Mouse (Mus musculus) CH12.LX (cell line): Measurements from ENCODE around the gene Zfyve1. TPM values are rescaled to one million over a fixed set of nuclear protein-coding genes. Genes with fewer than 3 reads are reported as not detected.

ENCODE experiments used
- DNase-seq: peaks from one replicate; pipeline ENCODE4 v3.0.0-alpha.2; 2013; ENCODE audit errors: extremely low read depth
- H3K27ac ChIP-seq: 2 replicates; pipeline ENCODE4 v1.5.1; 2012; ENCODE audit warnings: low read depth, mild to moderate bottlenecking, control low read depth, moderate library complexity; ENCODE audit not compliant: insufficient read depth
- H3K27me3 ChIP-seq: replicated peaks from 2 replicates; pipeline ENCODE3; 2012; ENCODE audit warnings: inconsistent platforms
- H3K36me3 ChIP-seq, 2 experiments: replicated peaks in 1 of 2; 2 replicates each; pipeline versions ENCODE3 to v1.6.1; 2012; ENCODE audit warnings: inconsistent platforms in 1 of 2, low read length in 1 of 2, mild to moderate bottlenecking in 1 of 2, mixed read lengths in 1 of 2, moderate library complexity in 1 of 2; ENCODE audit not compliant: control insufficient read depth in 1 of 2, insufficient read depth in 1 of 2
- H3K4me1 ChIP-seq, 2 experiments: 2 replicates each; pipeline ENCODE4 v1.6.1; 2012; ENCODE audit warnings: inconsistent platforms in 1 of 2, moderate library complexity in 1 of 2; ENCODE audit not compliant: insufficient read depth in 2 of 2, control insufficient read depth in 1 of 2
- H3K4me2 ChIP-seq: 2 replicates; pipeline ENCODE4 v1.6.1; 2012; ENCODE audit warnings: low read depth, mild to moderate bottlenecking, control low read depth; ENCODE audit not compliant: poor library complexity, insufficient read depth, severe bottlenecking
- H3K4me3 ChIP-seq, 3 experiments: fragments of 150-350 bp in 1 of 3; sonication (generic) in 1 of 3; replicated peaks in 1 of 3; 2 replicates each; pipeline versions ENCODE3 to v1.5.1; 2011 to 2012; ENCODE audit warnings: low read depth in 2 of 3, low read length in 2 of 3, mild to moderate bottlenecking in 2 of 3, moderate library complexity in 2 of 3, control low read depth in 1 of 3, improper control_type of control experiment in 1 of 3, inconsistent platforms in 1 of 3, mixed read lengths in 1 of 3; ENCODE audit not compliant: poor library complexity in 1 of 3
- H3K79me2 ChIP-seq: replicated peaks from 2 replicates; pipeline ENCODE4 v1.6.1; 2012; ENCODE audit warnings: mild to moderate bottlenecking, moderate library complexity; ENCODE audit not compliant: control insufficient read depth, poor library complexity, insufficient read depth, severe bottlenecking; ENCODE audit errors: extremely low read depth
- H3K9ac ChIP-seq: 2 replicates; pipeline ENCODE4 v1.6.1; 2012; ENCODE audit warnings: low read depth, mild to moderate bottlenecking, control low read depth, moderate library complexity; ENCODE audit not compliant: insufficient read depth
- H3K9me3 ChIP-seq: replicated peaks from 2 replicates; pipeline ENCODE3; 2012; ENCODE audit warnings: low read length, inconsistent platforms, mixed read lengths
- CTCF ChIP-seq, 2 experiments: IDR thresholded peaks in 1 of 2; conservative IDR thresholded peaks in 1 of 2; 2 replicates each; pipeline ENCODE4 v1.5.1; 2011 to 2012; ENCODE audit warnings: low read depth in 2 of 2, low read length in 2 of 2, improper control_type of control experiment in 1 of 2, inconsistent platforms in 1 of 2, mild to moderate bottlenecking in 1 of 2, moderate library complexity in 1 of 2
- ELF1 ChIP-seq: IDR thresholded peaks from 2 replicates; pipeline ENCODE4 v1.6.1; 2014; ENCODE audit warnings: low read depth, mild to moderate bottlenecking, inconsistent platforms, low read length, improper control_type of control experiment
- EP300 ChIP-seq: IDR thresholded peaks from 2 replicates; pipeline ENCODE4 v1.6.1; 2011; ENCODE audit warnings: low read length, improper control_type of control experiment
- GABPA ChIP-seq: IDR thresholded peaks from 2 replicates; pipeline ENCODE4 v1.6.1; 2012; ENCODE audit warnings: low read depth, low read length, improper control_type of control experiment, inconsistent platforms; ENCODE audit not compliant: insufficient replicate concordance
- HCFC1 ChIP-seq: IDR thresholded peaks from 2 replicates; pipeline ENCODE4 v1.6.1; 2012; ENCODE audit warnings: low read depth, mild to moderate bottlenecking, inconsistent platforms, low read length, improper control_type of control experiment
- JUN ChIP-seq: IDR thresholded peaks from 2 replicates; pipeline ENCODE4 v1.6.1; 2011; ENCODE audit warnings: low read depth, mild to moderate bottlenecking, low read length, improper control_type of control experiment, moderate library complexity; ENCODE audit not compliant: insufficient read depth
- MAFK ChIP-seq: IDR thresholded peaks from 2 replicates; pipeline ENCODE4 v1.6.1; 2011; ENCODE audit warnings: low read length, improper control_type of control experiment; ENCODE audit not compliant: insufficient replicate concordance
- MAX ChIP-seq: IDR thresholded peaks from 2 replicates; pipeline ENCODE4 v1.6.1; 2011; ENCODE audit warnings: low read length, improper control_type of control experiment
- MEF2A ChIP-seq: IDR thresholded peaks from 2 replicates; pipeline ENCODE4 v1.6.1; 2014; ENCODE audit warnings: low read depth, mild to moderate bottlenecking, inconsistent platforms, low read length, improper control_type of control experiment, borderline replicate concordance
- MXI1 ChIP-seq: IDR thresholded peaks from 2 replicates; pipeline ENCODE4 v1.6.1; 2011; ENCODE audit warnings: mild to moderate bottlenecking, low read depth, low read length, improper control_type of control experiment
- MYC ChIP-seq: IDR thresholded peaks from 2 replicates; pipeline ENCODE4 v1.6.1; 2011; ENCODE audit warnings: low read depth, mild to moderate bottlenecking, improper control_type of control experiment, low read length
- PAX5 ChIP-seq: IDR thresholded peaks from 2 replicates; pipeline ENCODE4 v1.6.1; 2012; ENCODE audit warnings: low read length, inconsistent platforms, mixed read lengths
- RCOR1 ChIP-seq: conservative IDR thresholded peaks from 2 replicates; pipeline ENCODE4 v1.6.1; 2012; ENCODE audit warnings: low read depth, mild to moderate bottlenecking, inconsistent platforms, low read length, improper control_type of control experiment
- SMC3 ChIP-seq: IDR thresholded peaks from 2 replicates; pipeline ENCODE4 v1.6.1; 2011; ENCODE audit warnings: low read depth, low read length, improper control_type of control experiment
- TBP ChIP-seq: conservative IDR thresholded peaks from 2 replicates; pipeline ENCODE4 v1.6.1; 2011; ENCODE audit warnings: low read depth, low read length, improper control_type of control experiment
- UBTF ChIP-seq: IDR thresholded peaks from 2 replicates; pipeline ENCODE4 v1.6.1; 2012; ENCODE audit warnings: low read depth, mild to moderate bottlenecking, inconsistent platforms, low read length, improper control_type of control experiment, moderate library complexity
- dilution Hi-C: fragments of 300-500 bp; cut with MboI; formaldehyde crosslinking; loops from 2 replicates; pipeline ENCODE4 v1.14.3; 2020; ENCODE audit warnings: low sequenced_read_pairs; ENCODE audit not compliant: extremely low pct_unique_long_range_greater_than_20kb, extremely low pct_ligation_motif_present
- in situ Hi-C: fragments of 300-500 bp; cut with MboI; formaldehyde crosslinking; loops from 3 replicates; pipeline ENCODE4 v1.14.3; 2019; ENCODE audit warnings: low sequenced_read_pairs, low pct_ligation_motif_present, low pct_unique_long_range_greater_than_20kb, mixed read lengths
- polyA plus RNA-seq: library from polyadenylated mRNA; unstranded; fragments of >175 nt; gene quantifications from 2 replicates; pipeline ENCODE4 v1.2.1, GENCODE M21; 2012; ENCODE audit warnings: low read depth; ENCODE audit not compliant: insufficient read length
- total RNA-seq, 2 experiments: library from RNA; depleted of rRNA; stranded (reverse); fragments of 300-350 nt in 1 of 2; fragments of >200 nt in 1 of 2; gene quantifications; 2 replicates each; pipeline ENCODE4 v1.2.3; 2012 to 2014

Gene Zfyve1
- total and polyA plus RNA-seq, 3 experiments: 6.0 to 17.6 (median 7.2) TPM

GRCm38 (mm10) chr12:83513185-83513584 lies 83.8 kb downstream of the Zfyve1 start:
- H3K4me1 ChIP-seq: peaks cover 0 to 8% of the 10 kb centered on the region in 2 experiments; a peak in 2 of 4 replicates
- TF ChIP-seq MYC (no peak), MAX (no peak), SMC3 (no peak), MAFK (no peak), GABPA (no peak), MEF2A (no peak), TBP (no peak), UBTF (no peak), RCOR1 (no peak), MXI1 (no peak)

GRCm38 (mm10) chr12:83512783-83513182 lies 84.2 kb downstream of the Zfyve1 start:
- Histone ChIP-seq H3K27me3 (no peaks in the 10 kb centered on the region), H3K4me1 (peaks cover 0 to 8% of the 10 kb centered on the region in 2 experiments; a peak in 2 of 4 replicates), H3K9ac (0 out of 2 replicates have a peak overlapping the region, but pooled peaks have one; percentile 21), H3K4me2 (peak overlapping the region; percentile 82), H3K9me3 (no peaks in the 10 kb centered on the region), H3K36me3 (no peaks in the 10 kb centered on the region), H3K27ac (no peak overlapping the region), H3K4me3 (peak overlapping the region in 1 of 3 experiments; percentile 55), H3K79me2 (no peaks in the 10 kb centered on the region)
- no peak for TF ChIP-seq EP300
- no peak for TF ChIP-seq TBP
- no peak for TF ChIP-seq MAX
- no peak for TF ChIP-seq HCFC1
- TF ChIP-seq MEF2A: no peak
- TF ChIP-seq GABPA: no peak
- TF ChIP-seq PAX5: no peak
- TF ChIP-seq MYC: no peak
- no peak for TF ChIP-seq MXI1
- TF ChIP-seq CTCF (conservative IDR thresholded peaks at IDR 0.05 in 1 of 2, IDR thresholded peaks at IDR 0.05 in 1 of 2; ENCODE audit: low read depth in 2 of 2, low read length in 2 of 2): no peak
- TF ChIP-seq JUN: no peak
- no peak for TF ChIP-seq ELF1
- dilution Hi-C loops (no loop called here), in situ Hi-C loops (no loop called here)
- DNase-seq: no peak

More at GRCm38 (mm10) chr12:83513185-83513584, 83.8 kb downstream of the Zfyve1 start:
- no peaks in the 10 kb centered on the region for H3K9me3 ChIP-seq
- dilution Hi-C loops: no loop called here
- no peaks in the 10 kb centered on the region for H3K36me3 ChIP-seq
- H3K4me3 ChIP-seq: no peak overlapping the region
- no peak for DNase-seq
- no peaks in the 10 kb centered on the region for H3K79me2 ChIP-seq
- H3K27ac ChIP-seq: no peak overlapping the region
- no peak overlapping the region for H3K9ac ChIP-seq
- in situ Hi-C loops: no loop called here
- H3K27me3 ChIP-seq: no peaks in the 10 kb centered on the region
- H3K4me2 ChIP-seq: peak overlapping the region; percentile 82; the same call in 1 of the 2 replicates
